Mouse (Mus musculus) adrenal gland, postnatal 4 days (tissue): ENCODE results near the gene Rpusd1. TPM values are rescaled to one million over a fixed set of nuclear protein-coding genes. Genes with fewer than 3 reads are reported as not detected.

Experiments
- DNase-seq, 2 experiments: peaks; one replicate each; pipeline ENCODE4 v3.0.0; 2021 to 2022; ENCODE audit warnings: low spot score in 2 of 2, mixed read lengths in 2 of 2
- microRNA-seq: library from miRNA; unstranded; fragments of <30 nt; microRNA quantifications from one replicate; pipeline ENCODE4 v1.2.0, GENCODE M21; 2021
- total RNA-seq, 2 experiments: library from RNA; stranded (reverse); gene quantifications; 2 replicates each; pipeline ENCODE4 v1.2.3; 2021

Rpusd1 gene
- total RNA-seq, 2 experiments from 2014 or later, result 16.6 to 18.2 TPM

DNA sequence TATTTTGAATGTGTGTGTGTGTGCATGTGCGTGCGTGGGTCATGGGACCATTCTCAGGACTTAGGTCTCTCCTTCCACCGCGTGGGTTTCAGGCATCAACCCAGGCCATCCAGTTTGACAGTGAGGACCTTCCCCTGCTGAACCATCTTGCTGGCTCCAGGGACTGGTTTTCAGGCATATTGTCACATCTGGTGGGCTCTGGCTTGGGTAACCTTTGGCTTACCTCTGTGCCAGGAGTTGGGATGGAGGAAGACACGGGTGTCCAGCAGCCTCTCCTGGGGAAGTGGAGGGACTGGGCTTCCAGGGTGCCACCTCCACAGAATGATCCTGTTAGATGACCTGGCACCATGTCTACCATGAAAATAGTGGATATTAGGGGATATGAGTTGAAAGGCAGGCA is 50.5 kb downstream of the Rpusd1 start:
- DNase-seq, result no peak

Small RNA genes lying within 50 kb of the gene (microRNA-seq; reads per million reads assigned to microRNA genes)
- gene Gm25083 (not detected), gene Mir6966 (not detected)

Other genes starting within 250 kb of the Rpusd1 start
- under 1 TPM; 0.14 to 0.22 TPM for gene Sstr5, start 230.4 kb upstream of the Rpusd1 start, total RNA-seq
- gene Sox8, start 157.0 kb upstream of the Rpusd1 start, total RNA-seq, result 1 to 10 TPM; 2.4 TPM
- 10 to 100 TPM; 32.4 to 34.3 TPM for gene Lmf1, start 148.6 kb upstream of the Rpusd1 start, total RNA-seq
- gene Gng13, start 10.5 kb upstream of the Rpusd1 start, total RNA-seq, result 1 to 10 TPM in 1 of 2 experiments, not detected in 1; 1.8 TPM
- 10 to 100 TPM; 16.2 to 17.7 TPM for gene Chtf18, start 251 bp upstream of the Rpusd1 start, total RNA-seq
- not detected for gene Mslnl, start 8.4 kb downstream of the Rpusd1 start, total RNA-seq
- 10 to 100 TPM; 16.3 to 19.1 TPM for gene Msln, start 26.7 kb downstream of the Rpusd1 start, total RNA-seq
- gene Narfl, start 46.1 kb downstream of the Rpusd1 start, total RNA-seq, result 10 to 100 TPM; 39.5 to 40.8 TPM
- gene Haghl, start 58.0 kb downstream of the Rpusd1 start, total RNA-seq, result 10 to 100 TPM; 51.4 to 53.4 TPM
- under 1 TPM in 1 of 2 experiments, not detected in 1; 0.22 TPM for gene Ccdc78, start 58.9 kb downstream of the Rpusd1 start, total RNA-seq
- gene Fam173a, start 65.2 kb downstream of the Rpusd1 start, total RNA-seq, result 10 to 100 TPM; 89.1 to 93.5 TPM
- not detected for gene AC134908.4, start 68.0 kb downstream of the Rpusd1 start, total RNA-seq
- gene Metrn, start 69.5 kb downstream of the Rpusd1 start, total RNA-seq, result 10 to 100 TPM; 71.1 to 74.5 TPM
- 10 to 100 TPM; 24.8 to 26.9 TPM for gene Fbxl16, start 81.4 kb downstream of the Rpusd1 start, total RNA-seq
- 10 to 100 TPM; 27.8 to 31.0 TPM for gene Wdr24, start 96.0 kb downstream of the Rpusd1 start, total RNA-seq
- gene Jmjd8, start 101.2 kb downstream of the Rpusd1 start, total RNA-seq, result 10 to 100 TPM; 72.9 to 81.8 TPM
- 100 to 1,000 TPM; 210 to 213 TPM for gene Stub1, start 105.7 kb downstream of the Rpusd1 start, total RNA-seq
- gene Rhbdl1, start 109.6 kb downstream of the Rpusd1 start, total RNA-seq, result 10 to 100 TPM; 19.3 to 21.4 TPM
- 10 to 100 TPM; 13.2 to 15.5 TPM for gene Gm20683, start 114.1 kb downstream of the Rpusd1 start, total RNA-seq
- gene Rhot2, start 117.2 kb downstream of the Rpusd1 start, total RNA-seq, result 10 to 100 TPM; 89.6 to 95.0 TPM
- 10 to 100 TPM; 53.1 to 58.9 TPM for gene Wdr90, start 133.8 kb downstream of the Rpusd1 start, total RNA-seq
- gene Mcrip2, start 141.1 kb downstream of the Rpusd1 start, total RNA-seq, result 100 to 1,000 TPM; 193 to 209 TPM
- 10 to 100 TPM; 80.4 to 81.3 TPM for gene Mettl26, start 147.4 kb downstream of the Rpusd1 start, total RNA-seq
- gene Wfikkn1, start 153.2 kb downstream of the Rpusd1 start, total RNA-seq, result 1 to 10 TPM; 5.1 to 5.2 TPM
- 10 to 100 TPM; 36.4 to 38.1 TPM for gene Rab40c, start 192.1 kb downstream of the Rpusd1 start, total RNA-seq
- gene Pigq, start 217.3 kb downstream of the Rpusd1 start, total RNA-seq, result 100 to 1,000 TPM in 1 of 2 experiments, 10 to 100 TPM in 1; 97.7 to 115 TPM
- gene Nhlrc4, start 217.3 kb downstream of the Rpusd1 start, total RNA-seq, result 1 to 10 TPM in 1 of 2 experiments, under 1 TPM in 1; 0.54 to 1.5 TPM
- 1 to 10 TPM in 1 of 2 experiments, not detected in 1; 1.1 TPM for gene A930017K11Rik, start 224.9 kb downstream of the Rpusd1 start, total RNA-seq